Mouse (Mus musculus) stomach, postnatal 0 days (tissue): Measurements from ENCODE around the gene Tmprss11c. TPM values are rescaled to one million over a fixed set of nuclear protein-coding genes. Genes with fewer than 3 reads are reported as not detected.
"Not testable (repeated sequence)": the region's sequence is repeated elsewhere in the genome, so short reads cannot be mapped to it uniquely, and the experiment has no call there.

Source experiments
- ATAC-seq: fragments of 200-750 bp; cut with Nextera tagmentation; 2 replicates; pipeline ENCODE4 v1.8.0; 2017; ENCODE audit not compliant: low FRiP score, low TSS enrichment
- DNase-seq: peaks from one replicate; pipeline ENCODE4 v3.0.0-alpha.2; 2016; ENCODE audit warnings: low spot score
- H3K27ac ChIP-seq: fragments of 300-500 bp; sonication (generic); replicated peaks from 2 replicates; pipeline ENCODE4 v1.5.1; 2014; ENCODE audit warnings: mild to moderate bottlenecking, control low read depth
- H3K27me3 ChIP-seq: fragments of 300-500 bp; sonication (generic); 2 replicates; pipeline ENCODE4 v1.6.1; 2014; ENCODE audit warnings: low read length; ENCODE audit not compliant: control insufficient read depth, insufficient read depth
- H3K36me3 ChIP-seq: fragments of 300-500 bp; sonication (generic); 2 replicates; pipeline ENCODE4 v1.6.1; 2014; ENCODE audit warnings: low read length, mixed read lengths; ENCODE audit not compliant: control insufficient read depth, insufficient read depth
- H3K4me1 ChIP-seq: fragments of 300-500 bp; sonication (generic); replicated peaks from 2 replicates; pipeline ENCODE4 v1.6.1; 2014; ENCODE audit warnings: antibody characterized with exemption; ENCODE audit not compliant: control insufficient read depth, insufficient read depth
- H3K4me2 ChIP-seq: fragments of 300-500 bp; sonication (generic); replicated peaks from 2 replicates; pipeline ENCODE4 v1.6.1; 2014; ENCODE audit warnings: low read depth, mild to moderate bottlenecking, control low read depth, moderate library complexity
- H3K4me3 ChIP-seq: fragments of 300-500 bp; sonication (generic); 2 replicates; pipeline ENCODE4 v1.5.1; 2014; ENCODE audit warnings: low read depth, low read length, control low read depth
- H3K9ac ChIP-seq: fragments of 300-500 bp; sonication (generic); 2 replicates; pipeline ENCODE4 v1.6.1; 2014; ENCODE audit warnings: mild to moderate bottlenecking, low read length, control low read depth, mixed read lengths
- H3K9me3 ChIP-seq: fragments of 300-500 bp; sonication (generic); 2 replicates; pipeline ENCODE4 v1.6.1; 2016; ENCODE audit warnings: low read length; ENCODE audit not compliant: control insufficient read depth
- CTCF ChIP-seq: IDR thresholded peaks from 2 replicates; pipeline ENCODE4 v1.5.1; 2016; ENCODE audit warnings: antibody characterized with exemption, low read depth, mild to moderate bottlenecking, moderate library complexity
- EP300 ChIP-seq: optimal IDR thresholded peaks from 2 replicates; pipeline ENCODE3; 2016; ENCODE audit warnings: antibody characterized with exemption
- WGBS: fragments of 180-500 bp; shearing (Covaris S2); extraction: QIAGEN DNeasy Blood & Tissue Kit; methylation state at CpG from one replicate; pipeline ENCODE4 v1.1.7; 2014; 5-methylcytosine and 5-hydroxymethylcytosine counted together
- polyA plus RNA-seq: library from polyadenylated mRNA; unstranded; fragments of >200 nt; fragmentation: Nextera tagmentation; extraction: Ambion mirVana; gene quantifications from 2 replicates; pipeline ENCODE4 v1.2.1, GENCODE M21; 2015

Gene Tmprss11c
- not detected in 2 replicates for polyA plus RNA-seq

- Histone ChIP-seq H3K4me1 (no peaks in the 10 kb centered on the region), H3K36me3 (no peaks in the 10 kb centered on the region), H3K27me3 (no peaks in the 10 kb centered on the region), H3K9ac (no peak within 1 kb of the TSS), H3K4me2 (no peak within 1 kb of the TSS), H3K4me3 (no peak within 1 kb of the TSS), H3K27ac (no peak within 1 kb of the TSS), H3K9me3 (no peaks in the 10 kb centered on the region)
- DNase-seq (no peak), ATAC-seq (no peak)
- 76% methylated on average over 4 of the region's 4 CpGs for WGBS
- no peak for TF ChIP-seq CTCF
- TF ChIP-seq EP300 = no peak
Measured at GRCm38 (mm10) chr5:86289208-86289607, at the start of gene Tmprss11c. Gene Tmprss11c (minus strand): TSS chr5:86289308.

GRCm38 (mm10) chr5:86318018-86318956 is 29.2 kb upstream of the Tmprss11c start:
- H3K27ac ChIP-seq, H3K27me3 ChIP-seq, ATAC-seq, DNase-seq, H3K9me3 ChIP-seq, H3K4me1 ChIP-seq, H3K9ac ChIP-seq, H3K36me3 ChIP-seq: not testable (repeated sequence)
- 54% methylated on average over 26 of the region's 30 CpGs for WGBS
- H3K4me2 ChIP-seq = peak overlapping the region; percentile 29; the same call in 1 of the 2 replicates
- peak overlapping the region; percentile 6; the same call in 1 of the 2 replicates for H3K4me3 ChIP-seq

GRCm38 (mm10) chr5:86306116-86306515 is 17.0 kb upstream of the Tmprss11c start:
- Histone ChIP-seq H3K4me3 (no peak overlapping the region), H3K9me3 (no peaks in the 10 kb centered on the region), H3K27me3 (no peaks in the 10 kb centered on the region), H3K9ac (no peak overlapping the region), H3K4me2 (no peak overlapping the region), H3K4me1 (no peaks in the 10 kb centered on the region), H3K36me3 (no peaks in the 10 kb centered on the region), H3K27ac (no peak overlapping the region)
- 58% methylated on average over 5 of the region's 5 CpGs for WGBS
- ATAC-seq = no peak
- no peak for DNase-seq
- TF ChIP-seq CTCF (no peak), EP300 (no peak)

GRCm38 (mm10) chr5:86303877-86304276 is 14.8 kb upstream of the Tmprss11c start:
- no peaks in the 10 kb centered on the region for H3K36me3 ChIP-seq
- no peak for TF ChIP-seq EP300
- no peak for TF ChIP-seq CTCF
- H3K4me2 ChIP-seq = no peak overlapping the region
- H3K27me3 ChIP-seq = no peaks in the 10 kb centered on the region
- no peak for DNase-seq
- ATAC-seq = no peak
- H3K4me1 ChIP-seq = no peaks in the 10 kb centered on the region
- H3K9me3 ChIP-seq = no peaks in the 10 kb centered on the region
- no peak overlapping the region for H3K9ac ChIP-seq
- H3K27ac ChIP-seq = no peak overlapping the region
- 79% methylated on average over 8 of the region's 8 CpGs for WGBS
- H3K4me3 ChIP-seq = no peak overlapping the region

GRCm38 (mm10) chr5:86246559-86246958 is 42.5 kb downstream of the Tmprss11c start:
- Histone ChIP-seq H3K4me3 (no peak overlapping the region), H3K9me3 (no peaks in the 10 kb centered on the region), H3K27me3 (no peaks in the 10 kb centered on the region), H3K9ac (no peak overlapping the region), H3K27ac (no peak overlapping the region), H3K36me3 (no peaks in the 10 kb centered on the region), H3K4me1 (no peaks in the 10 kb centered on the region), H3K4me2 (no peak overlapping the region)
- 90% methylated on average over 11 of the region's 11 CpGs for WGBS
- no peak for TF ChIP-seq CTCF
- no peak for TF ChIP-seq EP300
- no peak for ATAC-seq
- no peak for DNase-seq

- H3K27ac ChIP-seq = no peak overlapping the region
- no peaks in the 10 kb centered on the region for H3K4me1 ChIP-seq
- ATAC-seq (no peak), DNase-seq (no peak)
- no peak overlapping the region for H3K4me2 ChIP-seq
- H3K9ac ChIP-seq = no peak overlapping the region
- TF ChIP-seq CTCF (no peak), EP300 (no peak)
- H3K9me3 ChIP-seq = no peaks in the 10 kb centered on the region
- H3K27me3 ChIP-seq = no peaks in the 10 kb centered on the region
- no peak overlapping the region for H3K4me3 ChIP-seq
- H3K36me3 ChIP-seq = no peaks in the 10 kb centered on the region
- WGBS = 54% methylated on average over 1 of the region's 1 CpGs
Measured at GRCm38 (mm10) chr5:86244880-86245279, 44.2 kb downstream of the Tmprss11c start.
